Mouse (Mus musculus) layer of hippocampus, adult 9-11 months (tissue): Measurements from ENCODE around the gene Fbxl19.

ENCODE experiments used
- DNase-seq: peaks from one replicate; pipeline ENCODE4 v3.0.0; 2022

The Fbxl19 gene

DNA sequence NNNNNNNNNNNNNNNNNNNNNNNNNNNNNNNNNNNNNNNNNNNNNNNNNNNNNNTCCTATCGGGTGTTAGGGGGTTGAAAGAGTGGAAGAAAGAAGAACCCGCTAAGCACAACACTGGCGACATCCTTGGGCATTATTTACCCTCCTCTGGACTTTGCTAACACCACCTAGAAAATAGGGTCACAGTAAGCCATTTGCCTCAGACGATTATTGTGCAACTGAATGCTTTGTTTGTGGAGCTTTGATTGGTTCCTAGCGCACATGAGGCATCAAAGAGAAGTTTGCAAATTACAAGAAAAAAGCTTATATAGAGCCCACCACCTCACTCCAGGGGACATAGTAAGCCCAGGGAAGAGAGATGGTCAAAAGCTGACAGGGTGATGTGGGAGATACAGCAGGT, 64.5 kb downstream of the Fbxl19 start:
- DNase-seq = no peak

DNA sequence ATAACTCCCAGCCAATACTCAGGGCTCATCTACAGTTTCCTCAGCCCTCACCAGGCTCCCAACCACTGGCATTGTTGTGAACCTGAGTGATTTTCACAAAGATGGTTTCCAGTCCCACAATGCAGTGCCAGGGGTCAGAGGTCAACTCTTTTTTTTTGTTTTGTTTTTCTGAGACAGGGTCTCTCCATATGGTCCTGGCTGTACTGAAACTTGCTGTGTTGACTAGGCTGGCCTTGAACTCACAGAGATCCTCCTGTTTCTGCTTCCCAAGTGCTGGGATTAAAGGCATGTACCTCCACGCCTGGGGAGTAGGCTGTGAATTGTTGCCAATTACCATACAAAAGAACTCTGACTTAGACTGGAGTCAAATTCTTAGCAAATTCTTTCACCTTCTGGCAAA, 65.5 kb downstream of the Fbxl19 start:
- DNase-seq = no peak

DNA sequence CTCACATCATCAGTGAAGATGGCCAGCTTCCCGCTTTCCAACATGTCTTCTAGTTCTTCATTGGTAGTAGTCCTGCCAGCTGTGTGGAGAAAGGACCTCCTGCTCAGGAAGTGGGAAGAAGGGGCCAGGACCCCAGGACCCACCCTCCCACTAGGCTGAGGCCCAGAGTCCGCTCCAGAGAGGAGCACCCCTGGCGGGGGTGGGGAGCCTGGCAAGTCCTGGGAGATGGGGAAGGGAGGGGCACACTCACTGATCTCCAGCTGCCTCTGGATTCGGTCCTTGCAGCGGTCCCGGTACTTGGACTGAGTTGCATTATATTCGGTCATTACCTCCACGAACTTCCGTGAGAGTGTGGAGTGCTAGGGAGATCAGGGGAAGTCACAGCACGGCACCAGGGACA, 66.3 kb downstream of the Fbxl19 start:
- no peak for DNase-seq

DNA sequence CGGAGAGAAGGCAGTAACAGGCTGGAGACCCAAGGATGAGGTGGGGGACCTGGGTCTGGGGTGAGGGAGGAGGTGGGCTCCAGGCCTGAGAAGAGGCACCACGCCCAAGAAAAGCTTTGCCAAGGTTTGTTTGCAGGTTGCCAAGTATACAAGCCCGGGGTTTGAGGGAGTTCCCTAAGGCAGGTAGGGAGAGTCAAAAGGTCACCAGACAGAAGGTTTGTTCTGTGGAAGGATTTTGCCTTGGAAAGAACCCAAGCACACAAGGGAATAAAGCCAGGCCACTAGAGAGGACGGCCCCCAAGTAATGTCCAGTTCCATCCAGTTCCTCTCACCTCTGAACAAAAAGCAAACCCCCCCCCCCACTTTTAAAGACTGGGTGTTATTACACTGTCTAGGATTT, 66.9 kb downstream of the Fbxl19 start:
- DNase-seq = no peak

DNA sequence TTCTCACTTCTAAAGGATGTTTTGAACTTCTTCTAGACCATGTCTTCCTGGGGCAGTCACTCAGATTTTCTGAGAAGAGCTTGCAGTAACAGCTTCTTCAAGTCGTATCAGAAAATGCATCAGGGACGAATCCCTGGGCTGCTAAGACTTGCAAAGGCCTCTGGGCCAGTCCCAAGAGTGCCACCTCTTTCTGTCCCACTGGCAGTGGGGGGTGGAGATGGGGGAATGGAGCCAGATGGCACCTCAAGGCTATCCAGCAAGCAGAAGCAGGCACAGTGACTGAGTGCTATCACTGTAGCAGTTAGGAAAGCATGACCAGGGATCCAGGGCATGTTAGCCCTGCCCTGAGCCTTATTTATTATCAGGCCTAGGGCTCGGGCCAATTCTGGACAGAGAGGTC, 67.9 kb downstream of the Fbxl19 start:
- DNase-seq = no peak

- DNase-seq = no peak
Observed at GRCm38 (mm10) chr7:127813821-127814220, 69.5 kb downstream of the Fbxl19 start.

DNA sequence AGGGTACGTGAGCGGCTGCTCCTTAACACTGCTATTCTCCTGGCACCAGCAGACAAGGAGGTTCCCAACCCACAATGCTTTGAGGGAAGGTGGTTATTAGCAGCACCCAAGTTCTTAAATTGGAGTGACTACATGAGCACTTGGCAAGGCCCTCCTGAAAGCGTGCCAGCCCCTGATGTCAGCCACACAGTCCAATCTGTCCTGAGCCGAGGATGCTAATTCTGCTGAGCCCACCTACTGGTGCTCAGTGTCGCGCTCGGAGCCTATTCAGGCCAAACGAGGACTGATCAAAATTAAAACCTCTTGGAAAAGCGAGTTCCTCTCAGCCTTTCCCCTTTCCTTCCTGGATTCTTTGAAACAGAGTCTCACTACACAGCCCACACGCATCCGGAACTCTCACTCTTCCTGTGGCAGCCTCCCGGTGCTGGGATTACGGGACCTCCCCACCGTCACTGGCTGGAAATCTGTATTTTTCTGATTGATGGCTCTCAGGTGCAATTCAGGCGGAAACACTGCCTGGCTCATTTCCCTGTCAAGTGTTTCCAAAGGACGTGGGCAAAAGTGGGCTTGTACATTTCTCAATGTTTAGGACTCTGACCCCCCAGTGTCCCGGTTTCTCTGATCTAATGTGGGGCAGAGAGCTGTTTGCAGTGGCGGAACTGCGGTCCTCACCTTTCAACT, 70.0 kb downstream of the Fbxl19 start:
- DNase-seq = peak; percentile 88

DNA sequence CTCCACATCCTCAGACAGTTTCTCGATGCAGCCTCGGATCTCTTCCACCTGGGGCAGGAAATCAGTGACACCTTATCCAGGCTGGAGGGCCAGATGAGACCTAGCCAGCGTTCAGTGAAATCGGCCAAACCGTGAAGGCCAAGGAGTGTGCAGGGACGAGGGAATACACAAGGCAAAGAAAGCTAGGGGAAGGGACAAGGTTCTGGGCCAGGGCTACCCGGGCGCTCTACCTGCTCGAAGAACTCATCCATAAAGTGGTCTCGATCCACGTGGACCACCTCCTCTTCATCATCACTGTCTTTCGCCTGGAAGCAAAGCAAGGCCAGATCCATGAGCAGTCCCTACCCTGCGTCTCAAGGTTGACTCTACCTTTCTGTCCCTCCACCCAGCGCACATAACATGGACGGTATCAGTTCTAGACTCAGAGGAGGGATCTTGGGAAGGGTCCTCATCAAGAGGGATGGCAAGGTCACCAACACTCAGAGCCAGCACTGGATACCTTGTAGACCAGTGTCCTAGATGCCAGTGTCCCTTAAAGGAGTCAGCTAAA, 70.8 kb downstream of the Fbxl19 start:
- DNase-seq = no peak

GRCm38 (mm10) chr7:127815954-127816821, 71.8 kb downstream of the Fbxl19 start:
- DNase-seq = peak; percentile 89

GRCm38 (mm10) chr7:127817053-127817452, 72.7 kb downstream of the Fbxl19 start:
- no peak for DNase-seq

DNA sequence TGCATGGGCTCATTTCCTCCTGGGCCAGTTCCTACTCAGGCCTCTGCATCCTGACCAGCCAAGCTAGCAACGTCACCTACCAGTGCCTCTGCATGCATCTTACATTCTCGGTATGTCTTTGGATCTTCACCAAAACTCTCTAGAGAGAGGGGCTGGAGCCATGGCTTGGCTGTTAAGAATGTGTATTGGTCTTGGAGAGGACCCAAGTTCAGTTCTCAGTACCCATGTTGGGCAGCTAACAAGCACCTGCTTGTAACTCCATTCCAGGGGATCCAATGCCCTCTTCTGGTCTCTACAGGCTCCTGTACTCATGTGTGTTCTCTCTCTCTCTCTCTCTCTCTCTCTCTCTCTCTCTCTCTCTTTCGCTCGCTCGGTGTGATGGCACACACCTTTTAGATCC, 73.4 kb downstream of the Fbxl19 start:
- DNase-seq = no peak
